ENCODE assay signal across 1 mouse cellular context in the genomic region with DNA sequence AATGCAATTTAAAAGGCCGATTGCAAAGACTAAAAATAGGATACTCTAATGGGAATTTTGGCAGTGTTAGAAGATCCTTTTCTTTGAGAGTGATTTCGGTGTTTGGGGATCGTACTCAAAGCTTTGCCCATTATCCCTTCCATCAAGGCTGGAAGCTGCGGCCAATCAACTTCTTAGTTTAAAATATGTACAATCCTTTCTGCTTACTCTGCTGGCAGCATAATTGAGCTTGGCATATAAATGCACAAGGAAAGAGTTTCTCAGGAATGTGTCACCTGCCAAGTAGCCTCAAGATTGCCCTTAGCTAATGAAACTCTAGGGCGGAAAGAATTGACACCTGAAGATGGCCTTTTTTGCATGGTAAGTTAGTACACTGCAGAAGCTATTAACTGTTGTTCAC.
TF ChIP-seq lines count a peak whose summit lies in the region.

No protein-coding gene starts in this region.

TF ChIP-seq in MEL, 35 proteins besides CTCF, POLR2A, EP300 and RAD21 (continued from another document):
- TF ChIP-seq USF1 (IDR thresholded peaks at IDR 0.05; ENCODE audit: low read depth, low read length) = no peak
- no peak for TF ChIP-seq POLR2AphosphoS5 (IDR thresholded peaks at IDR 0.05; ENCODE audit: borderline replicate concordance, low read depth, low read length)
- no peak for TF ChIP-seq E2F4 (IDR thresholded peaks at IDR 0.05; ENCODE audit: borderline replicate concordance, low read depth, low read length)
- no peak for TF ChIP-seq ZC3H11A (IDR thresholded peaks at IDR 0.05; ENCODE audit: low read depth, low read length)
- TF ChIP-seq TCF12 (IDR thresholded peaks at IDR 0.05; ENCODE audit: low read depth, low read length) = no peak
- no peak for TF ChIP-seq ELF1 (IDR thresholded peaks at IDR 0.05; ENCODE audit: low read depth, low read length)
- no peak for TF ChIP-seq SMC3 (IDR thresholded peaks at IDR 0.05; ENCODE audit: low read depth, low read length)
- TF ChIP-seq TAL1 (IDR thresholded peaks at IDR 0.05; ENCODE audit: low read length) = no peak
- no peak for TF ChIP-seq MYB (IDR thresholded peaks at IDR 0.05; ENCODE audit: low read depth, low read length)
- no peak for TF ChIP-seq USF2 (IDR thresholded peaks at IDR 0.05; ENCODE audit: borderline replicate concordance in 1 of 2, insufficient read depth in 1 of 2, low read depth in 1 of 2, low read length in 2 of 2)
- TF ChIP-seq ZMIZ1 (IDR thresholded peaks at IDR 0.05; ENCODE audit: low read depth, low read length) = no peak
TF ChIP-seq in MEL: peak in this region for 0.
